Mouse (Mus musculus) heart, embryonic 16.5 days (tissue): Measurements from ENCODE around the gene Foxo1. TPM values are rescaled to one million over a fixed set of nuclear protein-coding genes. Genes with fewer than 3 reads are reported as not detected.

Source experiments
- ATAC-seq: fragments of 200-750 bp; cut with Nextera tagmentation; replicated peaks from 2 replicates; pipeline ENCODE4 v1.8.0; 2017; ENCODE audit warnings: moderate number of reproducible peaks; ENCODE audit not compliant: insufficient read depth, low FRiP score; ENCODE audit errors: extremely low read depth
- H3K27ac ChIP-seq: fragments of 300-500 bp; sonication (generic); 2 replicates; pipeline ENCODE4 v1.5.1; 2014; ENCODE audit warnings: mild to moderate bottlenecking, low read length, control low read depth, moderate library complexity
- H3K27me3 ChIP-seq: fragments of 300-500 bp; sonication (generic); 2 replicates; pipeline ENCODE4 v1.6.1; 2014; ENCODE audit warnings: low read length, mixed read lengths; ENCODE audit not compliant: control insufficient read depth, insufficient read depth
- H3K36me3 ChIP-seq: fragments of 300-500 bp; sonication (generic); 2 replicates; pipeline ENCODE4 v1.6.1; 2014; ENCODE audit not compliant: control insufficient read depth, insufficient read depth
- H3K4me1 ChIP-seq: fragments of 300-500 bp; sonication (generic); 2 replicates; pipeline ENCODE4 v1.6.1; 2014; ENCODE audit warnings: low read length, mixed read lengths; ENCODE audit not compliant: control insufficient read depth, insufficient read depth
- H3K4me2 ChIP-seq: fragments of 300-500 bp; sonication (generic); 2 replicates; pipeline ENCODE4 v1.6.1; 2014; ENCODE audit warnings: low read depth, mild to moderate bottlenecking, control low read depth, low read length
- H3K4me3 ChIP-seq: fragments of 300-500 bp; sonication (generic); 2 replicates; pipeline ENCODE4 v1.5.1; 2014; ENCODE audit warnings: mild to moderate bottlenecking, control low read depth, low read length
- H3K9ac ChIP-seq: fragments of 300-500 bp; sonication (generic); 2 replicates; pipeline ENCODE4 v1.6.1; 2014; ENCODE audit warnings: low read length, control low read depth
- H3K9me3 ChIP-seq: fragments of 300-500 bp; sonication (generic); replicated peaks from 2 replicates; pipeline ENCODE4 v1.6.1; 2016; ENCODE audit warnings: low read length; ENCODE audit not compliant: control insufficient read depth
- WGBS: fragments of 180-500 bp; shearing (Covaris S2); extraction: QIAGEN DNeasy Blood & Tissue Kit; methylation state at CpG from one replicate; pipeline ENCODE4 v1.1.7; 2014; 5-methylcytosine and 5-hydroxymethylcytosine counted together
- polyA plus RNA-seq: library from polyadenylated mRNA; unstranded; fragments of >200 nt; fragmentation: Nextera tagmentation; extraction: Ambion mirVana; gene quantifications from 2 replicates; pipeline ENCODE4 v1.2.1, GENCODE M21; 2015

The Foxo1 gene
- polyA plus RNA-seq, 1 experiment from 2014 or later: 5.1 TPM

GRCm38 (mm10) chr3:52342226-52342625 is 74.1 kb downstream of the Foxo1 start:
- Histone ChIP-seq H3K9me3 (no peaks in the 10 kb centered on the region), H3K9ac (no peak overlapping the region), H3K27me3 (no peaks in the 10 kb centered on the region), H3K4me1 (peaks cover 42% of the 10 kb centered on the region), H3K4me2 (no peak overlapping the region), H3K4me3 (no peak overlapping the region), H3K27ac (no peak overlapping the region), H3K36me3 (peaks cover 9% of the 10 kb centered on the region; the same call in 1 of the 2 replicates)
- ATAC-seq: no peak
- 55% methylated on average over 3 of the region's 3 CpGs for WGBS

- Histone ChIP-seq H3K4me1 (peaks cover 42% of the 10 kb centered on the region), H3K4me3 (no peak overlapping the region)
- WGBS: 15% methylated on average over 3 of the region's 3 CpGs
Measured at GRCm38 (mm10) chr3:52342801-52343200, 74.7 kb downstream of the Foxo1 start.

GRCm38 (mm10) chr3:52343270-52344070 is 75.3 kb downstream of the Foxo1 start:
- H3K4me2 ChIP-seq: no peak overlapping the region
- H3K9me3 ChIP-seq: no peaks in the 10 kb centered on the region
- no peak overlapping the region for H3K9ac ChIP-seq
- H3K4me3 ChIP-seq: no peak overlapping the region
- ATAC-seq: no peak
- peaks cover 9% of the 10 kb centered on the region; the same call in 1 of the 2 replicates for H3K36me3 ChIP-seq
- H3K27me3 ChIP-seq: no peaks in the 10 kb centered on the region
- no peak overlapping the region for H3K27ac ChIP-seq
- H3K4me1 ChIP-seq: peaks cover 45% of the 10 kb centered on the region
- WGBS: 74% methylated on average over 6 of the region's 6 CpGs

More at GRCm38 (mm10) chr3:52342801-52343200, 74.7 kb downstream of the Foxo1 start:
- Histone ChIP-seq H3K4me2 (no peak overlapping the region), H3K36me3 (peaks cover 9% of the 10 kb centered on the region; the same call in 1 of the 2 replicates), H3K9me3 (no peaks in the 10 kb centered on the region), H3K27me3 (no peaks in the 10 kb centered on the region), H3K9ac (no peak overlapping the region), H3K27ac (no peak overlapping the region)
- no peak for ATAC-seq

- Histone ChIP-seq H3K9ac (no peak overlapping the region), H3K27ac (no peak overlapping the region), H3K9me3 (no peaks in the 10 kb centered on the region), H3K4me3 (no peak overlapping the region), H3K4me1 (peaks cover 29% of the 10 kb centered on the region), H3K4me2 (no peak overlapping the region), H3K36me3 (peaks cover 9% of the 10 kb centered on the region; the same call in 1 of the 2 replicates), H3K27me3 (no peaks in the 10 kb centered on the region)
- ATAC-seq: no peak
- 97% methylated on average over 11 of the region's 11 CpGs for WGBS
Measured at GRCm38 (mm10) chr3:52345881-52346280, 77.7 kb downstream of the Foxo1 start.

GRCm38 (mm10) chr3:52346986-52347710 is 79.0 kb downstream of the Foxo1 start:
- no peak overlapping the region for H3K27ac ChIP-seq
- 55% methylated on average over 4 of the region's 4 CpGs for WGBS
- H3K27me3 ChIP-seq: no peaks in the 10 kb centered on the region
- peaks cover 21% of the 10 kb centered on the region for H3K4me1 ChIP-seq
- H3K36me3 ChIP-seq: peaks cover 9% of the 10 kb centered on the region; the same call in 1 of the 2 replicates
- H3K9ac ChIP-seq: no peak overlapping the region
- H3K4me3 ChIP-seq: no peak overlapping the region
- H3K4me2 ChIP-seq: no peak overlapping the region
- no peak for ATAC-seq
- no peaks in the 10 kb centered on the region for H3K9me3 ChIP-seq

- Histone ChIP-seq H3K9ac (no peak overlapping the region), H3K4me2 (no peak overlapping the region), H3K9me3 (no peaks in the 10 kb centered on the region), H3K27ac (no peak overlapping the region), H3K27me3 (no peaks in the 10 kb centered on the region), H3K4me1 (peaks cover 12% of the 10 kb centered on the region), H3K4me3 (no peak overlapping the region), H3K36me3 (peaks cover 9% of the 10 kb centered on the region; the same call in 1 of the 2 replicates)
- no peak for ATAC-seq
- WGBS: 51% methylated on average over 10 of the region's 10 CpGs
Measured at GRCm38 (mm10) chr3:52347980-52348622, 80.0 kb downstream of the Foxo1 start.

- Histone ChIP-seq H3K9ac (no peak overlapping the region), H3K4me3 (no peak overlapping the region), H3K27ac (no peak overlapping the region), H3K4me2 (no peak overlapping the region), H3K9me3 (no peaks in the 10 kb centered on the region), H3K36me3 (0 out of 2 replicates have a peak, but pooled peaks cover 5% of the 10 kb centered on the region), H3K4me1 (peaks cover 4% of the 10 kb centered on the region; the same call in 1 of the 2 replicates), H3K27me3 (no peaks in the 10 kb centered on the region)
- WGBS: 81% methylated on average over 8 of the region's 8 CpGs
- no peak for ATAC-seq
Measured at GRCm38 (mm10) chr3:52350636-52351035, 82.5 kb downstream of the Foxo1 start.

- no peak overlapping the region for H3K4me3 ChIP-seq
- no peaks in the 10 kb centered on the region for H3K27me3 ChIP-seq
- H3K9me3 ChIP-seq: no peaks in the 10 kb centered on the region
- 92% methylated on average over 9 of the region's 9 CpGs for WGBS
- no peaks in the 10 kb centered on the region for H3K36me3 ChIP-seq
- H3K4me1 ChIP-seq: peaks cover 4% of the 10 kb centered on the region; the same call in 1 of the 2 replicates
- ATAC-seq: no peak
- no peak overlapping the region for H3K4me2 ChIP-seq
- H3K9ac ChIP-seq: no peak overlapping the region
- no peak overlapping the region for H3K27ac ChIP-seq
Measured at GRCm38 (mm10) chr3:52351901-52352300, 83.8 kb downstream of the Foxo1 start.
